Mouse (Mus musculus): Measurements from ENCODE around the gene Acot2. TPM values are rescaled to one million over a fixed set of nuclear protein-coding genes. Genes with fewer than 3 reads are reported as not detected.
A peak's percentile ranks its signal among the peaks of the same experiment; 100 is the strongest.
"Not testable (repeated sequence)": the region's sequence is repeated elsewhere in the genome, so short reads cannot be mapped to it uniquely, and the experiment has no call there.

Acot2 gene
- 15.5 and 20.0 TPM in 2 replicates for polyA plus RNA-seq (2016; fragmentation: Nextera tagmentation; extraction: Ambion mirVana)

- 0 out of 2 replicates have a peak, but pooled peaks cover 5% of the 10 kb centered on the region for H3K9me3 ChIP-seq
- H3K4me1 ChIP-seq (replicated peaks): peaks cover 23% of the 10 kb centered on the region
- WGBS: 1% methylated on average over 80 of the region's 80 CpGs
These were observed at the start of gene Acot2 for GRCm38 (mm10) chr12:83987583-83988441. Gene Acot2, plus strand, starts transcription at chr12:83987861.

GRCm38 (mm10) chr12:83938592-83938991 is 49.1 kb upstream of the Acot2 start:
- WGBS: 57% methylated on average over 1 of the region's 1 CpGs
- not testable (repeated sequence) for DNase-seq (ENCODE audit: low spot score); H3K4me1 ChIP-seq (replicated peaks); H3K27me3 ChIP-seq (ENCODE audit: insufficient read depth, poor library complexity, severe bottlenecking); H3K36me3 ChIP-seq; H3K9me3 ChIP-seq; H3K27ac ChIP-seq; H3K4me3 ChIP-seq

More at GRCm38 (mm10) chr12:83987583-83988441, at the start of gene Acot2:
- peak; percentile 85 for DNase-seq (ENCODE audit: low spot score)
- Histone ChIP-seq H3K36me3 (peaks cover 9% of the 10 kb centered on the region), H3K27me3 (ENCODE audit: insufficient read depth, poor library complexity, severe bottlenecking) (no peaks in the 10 kb centered on the region), H3K4me3 (peak within 1 kb of the TSS; percentile 64), H3K27ac (peak within 1 kb of the TSS; percentile 93)

- WGBS: 79% methylated on average over 2 of the region's 2 CpGs
- Histone ChIP-seq H3K4me1 (replicated peaks) (peaks cover 9% of the 10 kb centered on the region; the same call in 1 of the 2 replicates), H3K27me3 (ENCODE audit: insufficient read depth, poor library complexity, severe bottlenecking) (no peaks in the 10 kb centered on the region), H3K36me3 (no peaks in the 10 kb centered on the region), H3K9me3 (no peaks in the 10 kb centered on the region), H3K4me3 (no peak overlapping the region), H3K27ac (no peak overlapping the region)
- DNase-seq (ENCODE audit: low spot score): no peak
These were observed 48.3 kb upstream of the Acot2 start for GRCm38 (mm10) chr12:83939332-83939731.

GRCm38 (mm10) chr12:83940031-83940430 is 47.6 kb upstream of the Acot2 start:
- Histone ChIP-seq H3K4me1 (replicated peaks) (peaks cover 9% of the 10 kb centered on the region; the same call in 1 of the 2 replicates), H3K9me3 (no peaks in the 10 kb centered on the region), H3K27ac (no peak overlapping the region), H3K36me3 (no peaks in the 10 kb centered on the region), H3K4me3 (no peak overlapping the region), H3K27me3 (ENCODE audit: insufficient read depth, poor library complexity, severe bottlenecking) (no peaks in the 10 kb centered on the region)
- WGBS: 65% methylated on average over 4 of the region's 4 CpGs
- DNase-seq (ENCODE audit: low spot score): no peak

GRCm38 (mm10) chr12:83941938-83942337 is 45.7 kb upstream of the Acot2 start:
- peaks cover 9% of the 10 kb centered on the region; the same call in 1 of the 2 replicates for H3K4me1 ChIP-seq (replicated peaks)
- no peak overlapping the region for H3K27ac ChIP-seq
- no peaks in the 10 kb centered on the region for H3K27me3 ChIP-seq (ENCODE audit: insufficient read depth, poor library complexity, severe bottlenecking)
- no peak for DNase-seq (ENCODE audit: low spot score)
- no peak overlapping the region for H3K4me3 ChIP-seq
- 80% methylated on average over 3 of the region's 3 CpGs for WGBS
- H3K36me3 ChIP-seq: no peaks in the 10 kb centered on the region
- no peaks in the 10 kb centered on the region for H3K9me3 ChIP-seq

- DNase-seq (ENCODE audit: low spot score): no peak
- Histone ChIP-seq H3K4me1 (replicated peaks) (peaks cover 26% of the 10 kb centered on the region), H3K27ac (no peak overlapping the region; the same call in 1 of the 2 replicates), H3K4me3 (no peak overlapping the region), H3K27me3 (ENCODE audit: insufficient read depth, poor library complexity, severe bottlenecking) (no peaks in the 10 kb centered on the region), H3K36me3 (peaks cover 7% of the 10 kb centered on the region), H3K9me3 (no peaks in the 10 kb centered on the region)
- WGBS: 89% methylated on average over 8 of the region's 8 CpGs
These were observed 40.3 kb upstream of the Acot2 start for GRCm38 (mm10) chr12:83947260-83947811.

- no peaks in the 10 kb centered on the region for H3K27me3 ChIP-seq (ENCODE audit: insufficient read depth, poor library complexity, severe bottlenecking)
- no peak overlapping the region for H3K27ac ChIP-seq
- H3K36me3 ChIP-seq: peaks cover 24% of the 10 kb centered on the region
- H3K4me3 ChIP-seq: no peak overlapping the region
- WGBS: 80% methylated on average over 4 of the region's 4 CpGs
- H3K9me3 ChIP-seq: no peaks in the 10 kb centered on the region
- peaks cover 43% of the 10 kb centered on the region for H3K4me1 ChIP-seq (replicated peaks)
- no peak for DNase-seq (ENCODE audit: low spot score)
These were observed 38.6 kb upstream of the Acot2 start for GRCm38 (mm10) chr12:83949043-83949442.

- H3K9me3 ChIP-seq: no peaks in the 10 kb centered on the region
- peaks cover 46% of the 10 kb centered on the region for H3K4me1 ChIP-seq (replicated peaks)
- H3K4me3 ChIP-seq: peak overlapping the region; percentile 78
- 32% methylated on average over 11 of the region's 11 CpGs for WGBS
- peaks cover 28% of the 10 kb centered on the region for H3K36me3 ChIP-seq
- H3K27me3 ChIP-seq (ENCODE audit: insufficient read depth, poor library complexity, severe bottlenecking): no peaks in the 10 kb centered on the region
- DNase-seq (ENCODE audit: low spot score): peak; percentile 7
- H3K27ac ChIP-seq: peak overlapping the region; percentile 93
These were observed 37.7 kb upstream of the Acot2 start for GRCm38 (mm10) chr12:83949776-83950492.

GRCm38 (mm10) chr12:83950493-83950839 is 37.2 kb upstream of the Acot2 start, which contains the start of gene Riox1:
Gene Riox1, plus strand, starts transcription at chr12:83950608.
- peak within 1 kb of the TSS; percentile 78 for H3K4me3 ChIP-seq
- DNase-seq (ENCODE audit: low spot score): peak; percentile 88
- WGBS: under 1% methylated on average over 37 of the region's 37 CpGs

GRCm38 (mm10) chr12:83950840-83951701 is 36.6 kb upstream of the Acot2 start:
- WGBS: under 1% methylated on average over 116 of the region's 116 CpGs

More at GRCm38 (mm10) chr12:83950493-83950839, 37.2 kb upstream of the Acot2 start, which contains the start of gene Riox1:
- Histone ChIP-seq H3K9me3 (no peaks in the 10 kb centered on the region), H3K36me3 (peaks cover 33% of the 10 kb centered on the region), H3K27me3 (ENCODE audit: insufficient read depth, poor library complexity, severe bottlenecking) (no peaks in the 10 kb centered on the region), H3K4me1 (replicated peaks) (peaks cover 46% of the 10 kb centered on the region), H3K27ac (peak within 1 kb of the TSS; percentile 93)

GRCm38 (mm10) chr12:83951711-83952575 is 35.7 kb upstream of the Acot2 start:
- 66% methylated on average over 32 of the region's 32 CpGs for WGBS
- Histone ChIP-seq H3K27me3 (ENCODE audit: insufficient read depth, poor library complexity, severe bottlenecking) (no peaks in the 10 kb centered on the region), H3K36me3 (peaks cover 46% of the 10 kb centered on the region), H3K4me1 (replicated peaks) (peaks cover 46% of the 10 kb centered on the region), H3K9me3 (no peaks in the 10 kb centered on the region), H3K27ac (peak overlapping the region; percentile 93), H3K4me3 (peak overlapping the region; percentile 78)
- DNase-seq (ENCODE audit: low spot score): no peak

More at GRCm38 (mm10) chr12:83950840-83951701, 36.6 kb upstream of the Acot2 start:
- Histone ChIP-seq H3K4me1 (replicated peaks) (peaks cover 46% of the 10 kb centered on the region), H3K36me3 (peaks cover 39% of the 10 kb centered on the region), H3K27me3 (ENCODE audit: insufficient read depth, poor library complexity, severe bottlenecking) (no peaks in the 10 kb centered on the region), H3K27ac (peak overlapping the region; percentile 93), H3K4me3 (peak overlapping the region; percentile 78), H3K9me3 (no peaks in the 10 kb centered on the region)
- peak; percentile 62 for DNase-seq (ENCODE audit: low spot score)
